Mouse (Mus musculus) MN1 (cell line): ENCODE results near the gene Umad1.

Experiments used
- DNase-seq: peaks from one replicate; pipeline ENCODE4 v3.0.0-alpha.2; 2016; ENCODE audit warnings: low spot score

Gene Umad1

GRCm38 (mm10) chr6:8368198-8368864 is 109.2 kb downstream of the Umad1 start:
- DNase-seq: no peak

- DNase-seq: no peak
Observed at GRCm38 (mm10) chr6:8370624-8371023, 111.5 kb downstream of the Umad1 start.

GRCm38 (mm10) chr6:8373051-8373450 is 114.0 kb downstream of the Umad1 start:
- no peak for DNase-seq

- no peak for DNase-seq
Observed at GRCm38 (mm10) chr6:8373851-8374250, 114.8 kb downstream of the Umad1 start.

GRCm38 (mm10) chr6:8374290-8374689 is 115.2 kb downstream of the Umad1 start:
- no peak for DNase-seq

- no peak for DNase-seq
Observed at GRCm38 (mm10) chr6:8374712-8375111, 115.6 kb downstream of the Umad1 start.

- no peak for DNase-seq
Observed at GRCm38 (mm10) chr6:8376351-8376750, 117.3 kb downstream of the Umad1 start.

GRCm38 (mm10) chr6:8377667-8378066 is 118.6 kb downstream of the Umad1 start:
- DNase-seq: no peak

- no peak for DNase-seq
Observed at GRCm38 (mm10) chr6:8389307-8389706, 130.2 kb downstream of the Umad1 start.

GRCm38 (mm10) chr6:8390296-8390695 is 131.2 kb downstream of the Umad1 start:
- no peak for DNase-seq

- DNase-seq: no peak
Observed at GRCm38 (mm10) chr6:8390935-8391334, 131.8 kb downstream of the Umad1 start.

- DNase-seq: no peak
Observed at GRCm38 (mm10) chr6:8393029-8393428, 133.9 kb downstream of the Umad1 start.

GRCm38 (mm10) chr6:8394044-8394443 is 135.0 kb downstream of the Umad1 start:
- no peak for DNase-seq

- no peak for DNase-seq
Observed at GRCm38 (mm10) chr6:8395061-8395460, 136.0 kb downstream of the Umad1 start.

GRCm38 (mm10) chr6:8397252-8397651 is 138.2 kb downstream of the Umad1 start:
- no peak for DNase-seq

GRCm38 (mm10) chr6:8399710-8400109 is 140.6 kb downstream of the Umad1 start:
- DNase-seq: no peak

GRCm38 (mm10) chr6:8403127-8403526 is 144.0 kb downstream of the Umad1 start:
- no peak for DNase-seq

- DNase-seq: no peak
Observed at GRCm38 (mm10) chr6:8405844-8406243, 146.8 kb downstream of the Umad1 start.

GRCm38 (mm10) chr6:8408332-8408731 is 149.2 kb downstream of the Umad1 start:
- DNase-seq: no peak

- no peak for DNase-seq
Observed at GRCm38 (mm10) chr6:8409865-8410264, 150.8 kb downstream of the Umad1 start.

- DNase-seq: no peak
Observed at GRCm38 (mm10) chr6:8412845-8413598, 153.9 kb downstream of the Umad1 start.

- no peak for DNase-seq
Observed at GRCm38 (mm10) chr6:8414020-8414419, 154.9 kb downstream of the Umad1 start.

- DNase-seq: no peak
Observed at GRCm38 (mm10) chr6:8415823-8416222, 156.7 kb downstream of the Umad1 start.
